Mouse (Mus musculus) ES-E14 (cell line): Measurements from ENCODE around the gene Nr4a1. TPM values are rescaled to one million over a fixed set of nuclear protein-coding genes. Genes with fewer than 3 reads are reported as not detected.

Experiments used
- DNase-seq: peaks from one replicate; pipeline ENCODE4 v3.0.0-alpha.2; 2013; ENCODE audit warnings: low read depth, low spot score
- H3K27ac ChIP-seq: 2 replicates; pipeline ENCODE4 v1.5.1; 2012; ENCODE audit warnings: low read depth, mild to moderate bottlenecking, low read length, moderate library complexity, mixed read lengths; ENCODE audit not compliant: poor library complexity, insufficient read depth, severe bottlenecking
- H3K36me3 ChIP-seq: 2 replicates; pipeline ENCODE4 v1.6.1; 2012; ENCODE audit warnings: mild to moderate bottlenecking, low read length, moderate library complexity, mixed read lengths; ENCODE audit not compliant: control insufficient read depth, poor library complexity, insufficient read depth, severe bottlenecking
- H3K4me1 ChIP-seq, 2 experiments: fragments of 150-350 bp in 1 of 2; sonication (generic) in 1 of 2; 2 replicates each; pipeline ENCODE4 v1.6.1; 2012; ENCODE audit warnings: low read length in 2 of 2, mild to moderate bottlenecking in 1 of 2, mixed read lengths in 1 of 2; ENCODE audit not compliant: control insufficient read depth in 2 of 2, insufficient read depth in 2 of 2, poor library complexity in 1 of 2
- H3K4me3 ChIP-seq, 2 experiments: fragments of 150-350 bp in 1 of 2; sonication (generic) in 1 of 2; 2 replicates each; pipeline ENCODE4 v1.5.1; 2012; ENCODE audit warnings: low read length in 2 of 2, low read depth in 1 of 2, mild to moderate bottlenecking in 1 of 2, mixed read lengths in 1 of 2; ENCODE audit not compliant: insufficient read depth in 1 of 2, poor library complexity in 1 of 2, severe bottlenecking in 1 of 2
- H3K9ac ChIP-seq: 2 replicates; pipeline ENCODE4 v1.6.1; 2012; ENCODE audit warnings: low read depth, mild to moderate bottlenecking, low read length, mixed read lengths; ENCODE audit not compliant: poor library complexity, insufficient read depth, severe bottlenecking
- H3K9me3 ChIP-seq: fragments of 150-350 bp; sonication (generic); 2 replicates; pipeline ENCODE4 v1.6.1; 2012; ENCODE audit warnings: low read depth, mild to moderate bottlenecking, low read length; ENCODE audit not compliant: control insufficient read depth, insufficient read depth
- CHD2 ChIP-seq: IDR thresholded peaks from 2 replicates; pipeline ENCODE4 v1.6.1; 2014; ENCODE audit warnings: mild to moderate bottlenecking, low read depth, low read length, inconsistent platforms
- HCFC1 ChIP-seq: IDR thresholded peaks from 2 replicates; pipeline ENCODE4 v1.6.1; 2012; ENCODE audit warnings: low read length, inconsistent platforms, borderline replicate concordance; ENCODE audit not compliant: insufficient read depth
- MAFK ChIP-seq: IDR thresholded peaks from 2 replicates; pipeline ENCODE4 v1.6.1; 2014; ENCODE audit warnings: mild to moderate bottlenecking, low read depth, low read length, inconsistent platforms; ENCODE audit not compliant: insufficient read depth
- ZC3H11A ChIP-seq: IDR thresholded peaks from 2 replicates; pipeline ENCODE4 v1.6.1; 2012; ENCODE audit warnings: low read depth, mild to moderate bottlenecking, inconsistent platforms, low read length, borderline replicate concordance
- ZNF384 ChIP-seq: IDR thresholded peaks from 2 replicates; pipeline ENCODE4 v1.6.1; 2012; ENCODE audit warnings: low read depth, low read length, inconsistent platforms
- in situ Hi-C, 2 experiments: fragments of 600-800 bp; cut with MboI; formaldehyde crosslinking; loops; one replicate each; pipeline ENCODE4 v1.15.1; 2025; ENCODE audit warnings: low sequenced_read_pairs in 2 of 2, inconsistent platforms in 1 of 2; ENCODE audit not compliant: unreplicated experiment in 2 of 2
- total RNA-seq: library from RNA; depleted of rRNA; stranded (reverse); fragments of 300-350 nt; gene quantifications from 2 replicates; pipeline ENCODE4 v1.2.3, GENCODE M21; 2012

The Nr4a1 gene
- total RNA-seq, 1 experiment, result 12.1 TPM

DNA sequence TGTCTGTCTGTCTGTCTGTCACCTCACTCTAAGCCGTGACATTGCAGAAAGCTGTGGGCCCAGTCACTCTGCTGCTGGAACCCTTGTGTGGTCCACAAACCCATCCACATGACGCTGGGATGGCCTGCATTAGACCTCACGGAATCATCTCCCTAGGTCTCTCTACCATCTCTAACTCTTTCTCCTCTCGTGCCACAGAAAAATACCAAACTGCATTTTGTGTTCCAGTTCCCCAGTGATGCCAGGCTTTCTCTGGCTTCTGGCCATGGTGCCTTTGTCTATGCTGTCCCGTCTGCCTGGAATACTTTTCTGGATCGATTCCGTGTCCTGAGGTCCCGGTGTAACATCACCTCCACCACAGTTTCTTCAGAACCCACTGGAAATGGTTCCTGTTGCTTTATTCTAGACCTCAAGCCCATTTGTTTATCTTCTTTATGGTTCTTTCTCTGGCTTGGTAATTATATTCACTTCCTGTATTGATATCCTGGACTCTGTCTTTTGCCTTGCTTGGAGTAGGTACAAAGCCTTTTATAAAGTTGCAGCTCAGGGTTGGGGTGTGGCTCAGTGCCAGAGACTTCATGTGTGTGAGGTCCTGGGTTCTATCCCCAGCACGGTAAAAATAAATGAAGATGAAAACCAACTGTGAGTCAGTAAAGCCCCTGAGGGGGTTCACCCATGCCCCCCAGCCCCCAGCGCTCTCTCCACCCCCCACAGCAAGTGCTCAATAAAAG lies 19.3 kb upstream of the Nr4a1 start:
- TF ChIP-seq ZNF384, result no peak
- no peak for TF ChIP-seq ZC3H11A
- no peak for TF ChIP-seq HCFC1
- no peak for TF ChIP-seq MAFK
- no peak for TF ChIP-seq CHD2
- Histone ChIP-seq H3K9ac (no peak overlapping the region), H3K36me3 (peaks cover 8% of the 10 kb centered on the region; the same call in 1 of the 2 replicates), H3K4me3 (no peak overlapping the region), H3K4me1 (peaks cover 5 to 37% of the 10 kb centered on the region in 2 experiments), H3K9me3 (no peaks in the 10 kb centered on the region), H3K27ac (peak overlapping the region; percentile 20; the same call in 1 of the 2 replicates)
- in situ Hi-C loops, result no loop called here
- DNase-seq, result no peak

GRCm38 (mm10) chr15:101235342-101235698 lies 18.7 kb upstream of the Nr4a1 start:
- Histone ChIP-seq H3K9ac (no peak overlapping the region), H3K27ac (no peak overlapping the region), H3K36me3 (peaks cover 8% of the 10 kb centered on the region; the same call in 1 of the 2 replicates)

DNA sequence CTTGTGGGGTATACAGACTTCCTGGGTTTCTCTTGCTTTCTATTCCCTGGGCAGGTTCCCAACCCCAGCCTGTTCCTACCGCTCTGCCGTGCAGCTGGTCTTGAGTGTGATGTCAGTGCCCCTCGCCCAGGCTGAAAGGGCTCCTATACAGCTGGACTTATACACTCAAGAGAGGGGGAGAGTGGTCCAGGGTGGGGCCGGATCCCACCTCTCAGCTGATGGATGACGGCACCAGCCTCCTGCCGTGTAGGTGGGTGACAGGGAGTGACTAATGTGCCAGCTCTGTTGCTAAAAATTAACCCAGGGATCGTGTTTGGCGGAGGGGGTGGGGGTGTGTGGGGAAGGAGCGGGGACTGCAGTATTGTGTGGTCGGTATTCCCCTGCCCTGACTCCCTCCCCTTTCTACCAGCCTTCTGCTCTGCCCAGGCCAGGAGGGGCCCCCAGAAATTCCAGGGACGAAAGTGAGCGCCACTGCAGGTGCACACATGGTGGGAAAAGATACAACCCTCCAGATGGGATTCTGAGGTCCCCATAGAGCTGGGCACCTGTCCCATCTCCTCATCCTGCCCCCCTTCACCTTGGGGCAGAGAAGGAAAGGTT lies 18.2 kb upstream of the Nr4a1 start:
- Histone ChIP-seq H3K4me1 (peaks cover 5 to 38% of the 10 kb centered on the region in 2 experiments), H3K9ac (no peak overlapping the region), H3K36me3 (peaks cover 4% of the 10 kb centered on the region; the same call in 1 of the 2 replicates), H3K9me3 (no peaks in the 10 kb centered on the region), H3K4me3 (no peak overlapping the region), H3K27ac (no peak overlapping the region)
- no peak for DNase-seq
- in situ Hi-C loops, result no loop called here
- no peak for TF ChIP-seq ZNF384
- TF ChIP-seq HCFC1, result no peak

More at GRCm38 (mm10) chr15:101235342-101235698, 18.7 kb upstream of the Nr4a1 start:
- TF ChIP-seq MAFK (no peak), CHD2 (no peak), HCFC1 (no peak), ZNF384 (no peak), ZC3H11A (no peak)
- Histone ChIP-seq H3K4me3 (no peak overlapping the region), H3K9me3 (no peaks in the 10 kb centered on the region), H3K4me1 (peaks cover 5 to 39% of the 10 kb centered on the region in 2 experiments)
- no peak for DNase-seq
- in situ Hi-C loops, result no loop called here

DNA sequence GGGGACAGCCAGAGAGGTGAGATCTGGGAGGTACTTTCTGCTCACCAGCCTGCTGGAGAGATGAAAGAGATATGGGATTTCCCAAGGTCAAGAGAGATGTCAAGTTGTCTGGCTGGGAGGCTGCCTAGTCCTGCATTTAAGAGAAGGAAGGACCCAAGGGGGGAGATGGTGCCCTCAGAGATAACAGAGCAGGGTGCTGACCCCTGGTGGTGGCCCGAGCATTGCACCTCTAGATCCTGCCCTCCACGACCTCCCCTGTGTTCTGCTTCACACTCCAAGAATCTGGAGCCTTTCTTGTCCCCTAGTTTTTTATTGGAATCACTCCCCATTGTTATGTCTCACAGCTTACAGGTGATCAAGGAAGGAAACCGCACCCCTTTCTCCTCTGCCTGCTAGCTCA lies 17.2 kb upstream of the Nr4a1 start:
- in situ Hi-C loops, result no loop called here

More for the DNA sequence above, 17.2 kb upstream of the Nr4a1 start:
- H3K9me3 ChIP-seq, result no peaks in the 10 kb centered on the region
- H3K36me3 ChIP-seq, result peaks cover 3% of the 10 kb centered on the region; the same call in 1 of the 2 replicates
- DNase-seq, result peak; percentile 65
- no peak overlapping the region for H3K9ac ChIP-seq
- H3K4me1 ChIP-seq, result peaks cover 5 to 43% of the 10 kb centered on the region in 2 experiments
- TF ChIP-seq ZC3H11A (no peak), HCFC1 (no peak), CHD2 (no peak), ZNF384 (no peak), MAFK (no peak)
- H3K27ac ChIP-seq, result no peak overlapping the region
- H3K4me3 ChIP-seq, result no peak overlapping the region
